Mouse (Mus musculus): ENCODE data around the gene Rnd2. TPM values are rescaled to one million over a fixed set of nuclear protein-coding genes. Genes with fewer than 3 reads are reported as not detected.
"Not testable (repeated sequence)": the region's sequence is repeated elsewhere in the genome, so short reads cannot be mapped to it uniquely, and the experiment has no call there.

Rnd2 gene
- polyA plus RNA-seq, 1 experiment from 2014 or later, result 80.5 TPM

DNA sequence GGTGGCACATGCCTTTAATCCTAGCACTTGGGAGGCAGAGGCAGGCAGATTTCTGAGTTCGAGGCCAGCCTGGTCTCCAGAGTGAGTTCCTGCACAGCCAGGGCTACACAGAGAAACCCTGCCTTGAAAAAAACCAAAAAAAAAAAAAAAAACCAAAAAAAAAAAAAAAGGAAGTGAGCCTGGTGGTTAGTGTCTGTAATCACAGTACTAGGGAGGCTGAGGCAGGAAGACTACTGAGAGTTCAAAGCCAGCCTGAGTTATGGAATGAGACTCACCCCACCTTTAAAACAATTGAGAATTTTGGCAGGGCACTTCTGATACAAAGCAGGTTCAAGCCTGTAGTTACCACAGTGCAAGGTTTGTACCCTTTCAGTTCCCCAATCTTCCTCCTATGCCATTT lies 8.9 kb downstream of the Rnd2 start:
- H3K4me3 ChIP-seq; ATAC-seq (ENCODE audit: low read depth); H3K27ac ChIP-seq (replicated peaks); H3K27me3 ChIP-seq; H3K9me3 ChIP-seq; H3K9ac ChIP-seq; H3K4me2 ChIP-seq: not testable (repeated sequence)
- Histone ChIP-seq H3K4me1 (replicated peaks) (peaks cover 58% of the 10 kb centered on the region), H3K36me3 (peaks cover 17% of the 10 kb centered on the region)
- WGBS, result 100% methylated on average over 1 of the region's 1 CpGs

DNA sequence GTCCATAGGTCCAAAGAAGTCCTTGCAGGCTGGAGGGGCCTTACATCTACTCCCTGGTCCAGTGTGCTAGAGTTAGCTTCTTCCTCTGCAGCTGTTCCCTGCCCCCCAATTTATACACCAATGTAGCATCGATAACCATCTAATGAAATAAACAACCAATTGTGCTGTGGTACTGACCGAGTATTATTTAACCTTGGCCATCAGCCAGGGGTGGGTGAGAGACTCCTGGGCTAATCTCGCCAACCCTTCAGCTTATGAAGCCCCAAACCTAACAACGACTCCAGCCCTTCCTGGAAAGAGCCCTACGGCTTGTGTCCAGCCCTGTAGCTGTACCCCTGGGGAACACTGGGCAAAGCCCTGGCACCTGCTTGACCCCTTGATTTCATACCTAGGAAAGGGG lies 9.5 kb downstream of the Rnd2 start:
- peaks cover 17% of the 10 kb centered on the region for H3K36me3 ChIP-seq
- H3K27ac ChIP-seq (replicated peaks), result no peak overlapping the region
- no peaks in the 10 kb centered on the region for H3K27me3 ChIP-seq
- H3K9me3 ChIP-seq, result no peaks in the 10 kb centered on the region
- ATAC-seq (ENCODE audit: low read depth), result no peak
- 64% methylated on average over 5 of the region's 5 CpGs for WGBS
- peaks cover 58% of the 10 kb centered on the region for H3K4me1 ChIP-seq (replicated peaks)
- no peak overlapping the region for H3K4me2 ChIP-seq
- H3K9ac ChIP-seq, result no peak overlapping the region
- no peak overlapping the region for H3K4me3 ChIP-seq

- H3K9me3 ChIP-seq; H3K36me3 ChIP-seq; ATAC-seq (ENCODE audit: low read depth); H3K9ac ChIP-seq; H3K27ac ChIP-seq (replicated peaks); H3K4me2 ChIP-seq; H3K27me3 ChIP-seq; H3K4me3 ChIP-seq: not testable (repeated sequence)
- 81% methylated on average over 4 of the region's 4 CpGs for WGBS
- peaks cover 51% of the 10 kb centered on the region for H3K4me1 ChIP-seq (replicated peaks)
Observed at GRCm38 (mm10) chr11:101476361-101476760, 11.6 kb downstream of the Rnd2 start.

DNA sequence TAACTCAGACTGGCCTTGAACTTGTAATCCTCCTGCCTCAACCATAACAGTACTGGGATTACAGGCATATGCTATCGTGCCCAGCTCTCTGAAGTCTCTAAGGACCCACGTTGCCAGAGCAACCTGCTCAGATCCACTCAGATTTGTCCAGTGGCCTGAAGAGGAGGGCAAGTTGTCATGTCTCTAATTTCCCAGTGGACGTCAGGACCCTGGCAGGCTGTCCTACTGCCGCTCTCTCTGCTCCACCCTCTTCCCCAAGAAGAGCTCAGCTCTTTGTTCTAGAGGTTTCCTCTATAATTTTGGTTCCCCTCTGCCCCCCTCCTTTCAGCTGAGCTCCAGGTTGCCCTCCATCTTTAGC lies 12.4 kb downstream of the Rnd2 start:
- H3K4me3 ChIP-seq, result no peak overlapping the region
- peak; percentile 54 for ATAC-seq (ENCODE audit: low read depth)
- peak overlapping the region; percentile 90 for H3K27ac ChIP-seq (replicated peaks)
- H3K27me3 ChIP-seq, result no peaks in the 10 kb centered on the region
- peaks cover 43% of the 10 kb centered on the region for H3K4me1 ChIP-seq (replicated peaks)
- WGBS, result 7% methylated on average over 4 of the region's 4 CpGs
- H3K9ac ChIP-seq, result no peak overlapping the region
- no peak overlapping the region for H3K4me2 ChIP-seq
- no peaks in the 10 kb centered on the region for H3K36me3 ChIP-seq
- no peaks in the 10 kb centered on the region for H3K9me3 ChIP-seq

DNA sequence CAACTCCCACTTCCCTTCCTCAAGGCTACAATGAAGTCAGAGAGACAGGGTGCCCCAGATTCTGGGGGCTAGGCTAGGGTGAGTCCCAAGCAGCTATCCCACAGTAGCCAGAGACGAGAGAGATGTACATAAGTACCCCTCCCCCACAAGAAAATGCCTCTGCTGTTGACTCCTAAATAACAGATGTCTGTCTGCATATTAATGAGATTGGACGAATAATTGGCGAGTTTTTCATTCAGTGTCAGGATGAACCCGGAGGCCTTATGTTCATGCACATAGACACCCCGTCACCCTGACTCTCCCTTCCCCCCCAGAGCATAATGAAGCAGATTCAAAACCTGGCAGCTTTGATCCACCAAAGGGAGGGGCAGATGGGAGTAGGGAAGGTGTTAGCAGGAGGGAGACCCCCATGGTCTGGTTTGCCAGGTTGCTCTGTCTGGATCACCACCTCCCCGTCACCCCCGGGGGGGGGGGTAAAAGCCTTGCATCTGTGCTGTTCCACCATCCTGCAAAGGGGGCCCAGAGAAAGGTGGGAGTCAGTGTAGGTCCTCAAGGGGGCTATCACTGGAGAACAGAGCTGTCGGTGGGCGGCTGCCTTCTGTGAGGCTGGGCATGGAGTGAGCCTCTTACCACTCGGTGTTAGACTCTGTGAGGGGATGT lies 12.9 kb downstream of the Rnd2 start:
- Histone ChIP-seq H3K27ac (replicated peaks) (peak overlapping the region; percentile 90), H3K4me3 (no peak overlapping the region), H3K9me3 (no peaks in the 10 kb centered on the region), H3K36me3 (no peaks in the 10 kb centered on the region), H3K9ac (no peak overlapping the region), H3K27me3 (no peaks in the 10 kb centered on the region), H3K4me1 (replicated peaks) (peaks cover 38% of the 10 kb centered on the region), H3K4me2 (no peak overlapping the region)
- ATAC-seq (ENCODE audit: low read depth), result peak; percentile 79
- 13% methylated on average over 10 of the region's 10 CpGs for WGBS

DNA sequence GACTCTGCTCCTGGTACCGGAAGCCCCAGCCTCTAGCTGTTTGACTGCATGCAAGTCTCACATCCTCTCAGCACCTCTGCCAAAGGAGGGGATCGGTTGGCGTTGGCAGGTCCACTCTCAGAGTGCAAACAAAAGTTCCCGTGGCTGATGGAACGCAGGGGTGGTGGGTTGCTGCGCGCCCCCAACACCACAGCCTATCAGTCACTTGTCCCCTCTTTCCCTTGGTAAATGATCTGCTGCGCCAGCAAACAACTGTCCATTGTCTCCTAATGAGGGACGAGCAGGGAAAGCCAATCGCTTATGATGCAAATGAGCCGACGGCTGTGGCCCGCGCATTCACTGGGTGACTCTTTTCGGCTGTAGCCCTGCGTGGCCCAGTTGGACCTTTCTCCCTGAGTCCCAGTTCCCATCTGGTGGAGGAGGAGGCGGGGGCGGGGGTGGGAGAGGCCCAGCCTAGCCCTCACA lies 14.4 kb downstream of the Rnd2 start:
- peak overlapping the region; percentile 50 for H3K9ac ChIP-seq
- H3K27me3 ChIP-seq, result no peaks in the 10 kb centered on the region
- ATAC-seq (ENCODE audit: low read depth), result peak; percentile 19; the same call in 1 of the 2 replicates
- H3K9me3 ChIP-seq, result no peaks in the 10 kb centered on the region
- no peaks in the 10 kb centered on the region for H3K36me3 ChIP-seq
- peak overlapping the region; percentile 45 for H3K4me2 ChIP-seq
- WGBS, result 4% methylated on average over 18 of the region's 18 CpGs
- H3K4me1 ChIP-seq (replicated peaks), result peaks cover 40% of the 10 kb centered on the region
- peak overlapping the region; percentile 17 for H3K4me3 ChIP-seq
- peak overlapping the region; percentile 90 for H3K27ac ChIP-seq (replicated peaks)

DNA sequence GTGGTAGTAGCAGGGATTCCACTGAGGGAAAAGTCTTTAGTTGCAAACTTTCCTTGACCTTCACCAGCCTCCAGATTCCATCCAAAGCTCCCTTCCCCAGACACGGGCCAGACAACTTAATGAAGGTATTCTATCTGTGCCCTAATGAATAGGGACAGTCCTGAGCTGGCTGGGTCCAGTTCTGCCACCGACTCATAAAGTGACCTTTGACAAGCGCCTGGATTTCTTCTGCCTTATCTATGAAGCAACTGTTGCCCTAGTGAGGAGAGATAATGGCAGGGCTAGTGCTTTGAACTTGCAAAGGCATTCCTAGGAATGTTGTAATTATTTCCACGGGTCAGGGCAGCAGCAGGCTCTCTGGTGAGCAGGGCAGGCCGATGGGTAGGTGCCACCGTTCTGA lies 16.1 kb downstream of the Rnd2 start:
- WGBS, result 71% methylated on average over 6 of the region's 6 CpGs
- Histone ChIP-seq H3K9me3 (no peaks in the 10 kb centered on the region), H3K36me3 (no peaks in the 10 kb centered on the region), H3K4me3 (no peak overlapping the region), H3K4me2 (no peak overlapping the region), H3K27me3 (no peaks in the 10 kb centered on the region), H3K27ac (replicated peaks) (no peak overlapping the region), H3K9ac (no peak overlapping the region), H3K4me1 (replicated peaks) (peaks cover 38% of the 10 kb centered on the region)
- ATAC-seq (ENCODE audit: low read depth), result no peak

GRCm38 (mm10) chr11:101483804-101484203 lies 19.0 kb downstream of the Rnd2 start:
- no peaks in the 10 kb centered on the region for H3K36me3 ChIP-seq
- H3K27me3 ChIP-seq, result no peaks in the 10 kb centered on the region
- no peak for ATAC-seq (ENCODE audit: low read depth)
- H3K9ac ChIP-seq, result no peak overlapping the region
- 10% methylated on average over 3 of the region's 3 CpGs for WGBS
- H3K4me1 ChIP-seq (replicated peaks), result peaks cover 27% of the 10 kb centered on the region
- H3K27ac ChIP-seq (replicated peaks), result peak overlapping the region; percentile 59
- no peak overlapping the region for H3K4me2 ChIP-seq
- no peak overlapping the region for H3K4me3 ChIP-seq
- no peaks in the 10 kb centered on the region for H3K9me3 ChIP-seq

- Histone ChIP-seq H3K36me3 (no peaks in the 10 kb centered on the region), H3K9ac (no peak overlapping the region)
- no peak for ATAC-seq (ENCODE audit: low read depth)
Observed at GRCm38 (mm10) chr11:101484245-101484644, 19.4 kb downstream of the Rnd2 start.

GRCm38 (mm10) chr11:101484814-101485213 lies 20.0 kb downstream of the Rnd2 start:
- Histone ChIP-seq H3K27me3 (no peaks in the 10 kb centered on the region), H3K9ac (no peak overlapping the region), H3K27ac (replicated peaks) (no peak overlapping the region), H3K36me3 (no peaks in the 10 kb centered on the region), H3K4me3 (no peak overlapping the region), H3K4me1 (replicated peaks) (peaks cover 17% of the 10 kb centered on the region), H3K9me3 (no peaks in the 10 kb centered on the region), H3K4me2 (no peak overlapping the region)
- ATAC-seq (ENCODE audit: low read depth), result no peak
- 84% methylated on average over 7 of the region's 7 CpGs for whole genome bisulfite sequencing

More at GRCm38 (mm10) chr11:101484245-101484644, 19.4 kb downstream of the Rnd2 start:
- WGBS, result 71% methylated on average over 6 of the region's 6 CpGs
- Histone ChIP-seq H3K9me3 (no peaks in the 10 kb centered on the region), H3K27me3 (no peaks in the 10 kb centered on the region), H3K4me2 (no peak overlapping the region), H3K27ac (replicated peaks) (peak overlapping the region; percentile 59), H3K4me1 (replicated peaks) (peaks cover 23% of the 10 kb centered on the region), H3K4me3 (no peak overlapping the region)

DNA sequence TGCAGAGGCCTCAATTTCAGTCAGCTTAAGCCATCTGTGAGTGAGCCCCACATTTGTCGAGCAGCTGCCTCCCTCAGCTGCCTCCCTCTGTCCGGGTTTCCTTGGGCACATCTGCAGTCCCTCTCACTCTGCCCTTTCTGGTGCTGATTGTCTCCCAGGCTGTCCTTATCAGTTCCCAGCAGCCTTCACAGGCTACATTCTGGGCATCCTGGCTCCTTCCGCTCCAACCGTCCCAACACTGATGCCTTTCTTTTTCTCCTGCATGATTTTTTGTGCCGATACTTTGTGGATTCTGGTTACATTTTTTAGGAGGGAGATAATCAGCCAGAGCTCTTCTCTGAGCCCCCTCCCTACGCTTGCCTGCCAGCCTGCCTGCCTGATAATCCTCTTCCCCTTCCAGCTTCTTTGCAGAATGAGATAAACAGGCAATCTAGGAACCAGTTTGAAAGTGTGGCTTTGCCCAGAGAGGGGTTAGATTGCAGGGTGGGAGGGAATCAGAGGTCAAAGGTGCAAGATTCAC lies 20.8 kb downstream of the Rnd2 start:
- no peak for ATAC-seq (ENCODE audit: low read depth)
- Histone ChIP-seq H3K9ac (0 out of 2 replicates have a peak overlapping the region, but pooled peaks have one; percentile 9), H3K4me2 (no peak overlapping the region), H3K9me3 (no peaks in the 10 kb centered on the region), H3K4me3 (no peak overlapping the region), H3K4me1 (replicated peaks) (peaks cover 12% of the 10 kb centered on the region), H3K27me3 (no peaks in the 10 kb centered on the region), H3K36me3 (no peaks in the 10 kb centered on the region), H3K27ac (replicated peaks) (peak overlapping the region; percentile 67)
- WGBS, result 53% methylated on average over 6 of the region's 6 CpGs

GRCm38 (mm10) chr11:101486126-101486525 lies 21.3 kb downstream of the Rnd2 start:
- Histone ChIP-seq H3K36me3 (no peaks in the 10 kb centered on the region), H3K9me3 (no peaks in the 10 kb centered on the region), H3K27ac (replicated peaks) (no peak overlapping the region), H3K9ac (no peak overlapping the region), H3K4me1 (replicated peaks) (peaks cover 12% of the 10 kb centered on the region), H3K4me3 (no peak overlapping the region), H3K27me3 (no peaks in the 10 kb centered on the region), H3K4me2 (no peak overlapping the region)
- WGBS, result 66% methylated on average over 6 of the region's 6 CpGs
- no peak for ATAC-seq (ENCODE audit: low read depth)
